Mouse (Mus musculus) thymus, postnatal 14 days (tissue): ENCODE measurements around the gene Pdhb.
A peak's percentile ranks its signal among the peaks of the same experiment; 100 is the strongest.

Experiments used
- DNase-seq: peaks from one replicate; pipeline ENCODE4 v3.0.0; 2021

The Pdhb gene

GRCm38 (mm10) chr14:8172507-8173410 lies at the start of gene Pdhb:
Pdhb (minus strand) TSS chr14:8173025.
- peak; percentile 99 for DNase-seq

- no peak for DNase-seq
Measured at GRCm38 (mm10) chr14:8222561-8222960, 49.7 kb upstream of the Pdhb start.

- DNase-seq: no peak
Measured at GRCm38 (mm10) chr14:8220912-8221311, 48.1 kb upstream of the Pdhb start.

GRCm38 (mm10) chr14:8220306-8220705 lies 47.5 kb upstream of the Pdhb start:
- peak; percentile 20 for DNase-seq

GRCm38 (mm10) chr14:8219876-8220275 lies 47.1 kb upstream of the Pdhb start:
- no peak for DNase-seq

GRCm38 (mm10) chr14:8218730-8219380 lies 46.0 kb upstream of the Pdhb start:
- no peak for DNase-seq

- DNase-seq: no peak
Measured at GRCm38 (mm10) chr14:8218238-8218637, 45.4 kb upstream of the Pdhb start.

GRCm38 (mm10) chr14:8216100-8216499 lies 43.3 kb upstream of the Pdhb start:
- DNase-seq: no peak

- DNase-seq: peak; percentile 11
Measured at GRCm38 (mm10) chr14:8215208-8215778, 42.5 kb upstream of the Pdhb start.

GRCm38 (mm10) chr14:8214299-8215207 lies 41.7 kb upstream of the Pdhb start:
- peak; percentile 78 for DNase-seq

- DNase-seq: peak; percentile 99
Measured at GRCm38 (mm10) chr14:8213803-8214224, 41.0 kb upstream of the Pdhb start, which contains the start of gene Kctd6. Kctd6 (plus strand) TSS chr14:8214140.

- no peak for DNase-seq
Measured at GRCm38 (mm10) chr14:8212996-8213395, 40.2 kb upstream of the Pdhb start.

- no peak for DNase-seq
Measured at GRCm38 (mm10) chr14:8209896-8210295, 37.1 kb upstream of the Pdhb start.

- no peak for DNase-seq
Measured at GRCm38 (mm10) chr14:8208876-8209275, 36.1 kb upstream of the Pdhb start.

- no peak for DNase-seq
Measured at GRCm38 (mm10) chr14:8207543-8207942, 34.7 kb upstream of the Pdhb start.

- no peak for DNase-seq
Measured at GRCm38 (mm10) chr14:8207105-8207504, 34.3 kb upstream of the Pdhb start.

- no peak for DNase-seq
Measured at GRCm38 (mm10) chr14:8206179-8206910, 33.5 kb upstream of the Pdhb start.

- DNase-seq: no peak
Measured at GRCm38 (mm10) chr14:8201715-8202114, 28.9 kb upstream of the Pdhb start.

GRCm38 (mm10) chr14:8200769-8201168 lies 27.9 kb upstream of the Pdhb start:
- no peak for DNase-seq

GRCm38 (mm10) chr14:8192727-8193126 lies 19.9 kb upstream of the Pdhb start:
- DNase-seq: no peak

- no peak for DNase-seq
Measured at GRCm38 (mm10) chr14:8191331-8191965, 18.6 kb upstream of the Pdhb start.
